Mouse (Mus musculus): ENCODE data around the gene Cdh22. TPM values are rescaled to one million over a fixed set of nuclear protein-coding genes. Genes with fewer than 3 reads are reported as not detected.

The Cdh22 gene
- polyA plus RNA-seq, 1 experiment from 2014 or later: 3.4 TPM

DNA sequence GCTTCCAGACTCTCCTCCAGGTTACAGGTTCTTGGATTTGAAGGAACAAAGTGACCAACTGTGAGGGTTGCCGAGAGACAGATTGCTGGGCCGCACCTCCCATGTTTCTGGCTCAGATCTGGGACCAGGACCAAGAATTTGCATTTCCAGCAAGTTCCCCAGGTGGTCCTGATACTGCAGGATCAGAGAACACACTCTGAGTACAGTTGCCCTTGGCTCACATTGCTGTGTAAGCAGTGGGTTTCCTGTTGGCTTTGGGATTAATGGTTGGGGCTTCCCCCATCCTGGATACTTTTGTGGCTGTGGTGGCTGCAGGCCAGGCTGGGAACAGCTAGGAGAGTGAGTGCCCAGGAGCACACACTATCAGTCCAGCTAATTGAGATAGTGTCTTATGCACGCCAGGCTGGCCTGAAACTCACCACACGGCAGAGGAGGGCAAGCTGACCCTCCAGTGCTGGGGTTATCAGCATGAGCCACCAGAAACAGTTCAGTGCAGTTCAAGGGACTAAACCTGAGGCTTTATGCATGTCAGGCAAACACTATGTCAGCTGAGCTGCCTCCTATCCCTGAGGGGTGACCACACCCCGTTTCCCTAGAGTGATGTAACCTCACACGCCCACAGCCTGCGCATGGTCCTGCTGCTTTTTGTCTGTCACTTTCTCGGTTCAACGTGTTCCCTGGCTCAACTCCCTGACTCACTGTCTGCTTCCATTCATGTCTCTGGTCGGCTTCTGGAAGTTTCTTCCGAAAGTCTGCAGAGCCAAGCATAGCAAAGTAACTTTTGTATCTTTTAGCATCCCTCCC, 160.4 kb downstream of the Cdh22 start:
- H3K27me3 ChIP-seq (ENCODE audit: control insufficient read depth, insufficient read depth, low read length): peaks cover 51% of the 10 kb centered on the region

DNA sequence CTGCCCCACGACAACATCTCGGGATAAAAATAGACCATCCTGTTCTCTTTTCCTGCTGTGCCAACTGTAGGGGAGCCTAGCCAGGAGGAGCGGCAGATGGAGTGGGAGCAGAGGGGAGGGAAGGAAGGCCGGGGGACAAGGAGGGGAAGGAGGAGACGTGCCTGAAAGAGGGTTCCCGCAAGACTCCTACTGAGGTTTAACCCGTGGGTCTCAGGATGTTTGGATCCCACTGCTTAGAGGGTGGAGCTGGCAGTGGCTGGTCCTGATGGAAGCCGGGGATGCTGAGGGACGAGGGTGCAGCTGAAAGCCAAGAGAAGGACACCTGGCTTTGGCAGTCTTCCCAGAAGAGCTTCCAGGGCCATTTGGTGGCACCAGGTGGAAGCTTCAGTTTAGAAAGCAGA, 161.3 kb downstream of the Cdh22 start:
- no peak overlapping the region; the same call in 1 of the 2 replicates for H3K9ac ChIP-seq (ENCODE audit: low read length)
- no peaks in the 10 kb centered on the region for H3K36me3 ChIP-seq (ENCODE audit: control insufficient read depth, insufficient read depth, low read length)
- peaks cover 12% of the 10 kb centered on the region for H3K4me1 ChIP-seq (ENCODE audit: control insufficient read depth, insufficient read depth, low read length)
- no peak overlapping the region for H3K4me2 ChIP-seq (ENCODE audit: low read depth)
- no peak for DNase-seq (ENCODE audit: low spot score)
- no peak for ATAC-seq (ENCODE audit: insufficient read depth, low FRiP score, low TSS enrichment)
- H3K4me3 ChIP-seq (ENCODE audit: low read depth, low read length): no peak overlapping the region
- WGBS: 27% methylated on average over 9 of the region's 9 CpGs
- peaks cover 45% of the 10 kb centered on the region for H3K27me3 ChIP-seq (ENCODE audit: control insufficient read depth, insufficient read depth, low read length)
- no peak overlapping the region for H3K27ac ChIP-seq (ENCODE audit: low read depth, low read length)
- H3K9me3 ChIP-seq (ENCODE audit: control insufficient read depth, low read length): no peaks in the 10 kb centered on the region

More for the DNA sequence above, 160.4 kb downstream of the Cdh22 start:
- H3K4me2 ChIP-seq (ENCODE audit: low read depth): no peak overlapping the region
- WGBS: 51% methylated on average over 11 of the region's 11 CpGs
- no peak overlapping the region for H3K4me3 ChIP-seq (ENCODE audit: low read depth, low read length)
- H3K27ac ChIP-seq (ENCODE audit: low read depth, low read length): no peak overlapping the region
- peaks cover 16% of the 10 kb centered on the region for H3K4me1 ChIP-seq (ENCODE audit: control insufficient read depth, insufficient read depth, low read length)
- no peak overlapping the region for H3K9ac ChIP-seq (ENCODE audit: low read length)
- no peak for DNase-seq (ENCODE audit: low spot score)
- no peaks in the 10 kb centered on the region for H3K36me3 ChIP-seq (ENCODE audit: control insufficient read depth, insufficient read depth, low read length)
- no peak for ATAC-seq (ENCODE audit: insufficient read depth, low FRiP score, low TSS enrichment)
- H3K9me3 ChIP-seq (ENCODE audit: control insufficient read depth, low read length): no peaks in the 10 kb centered on the region

DNA sequence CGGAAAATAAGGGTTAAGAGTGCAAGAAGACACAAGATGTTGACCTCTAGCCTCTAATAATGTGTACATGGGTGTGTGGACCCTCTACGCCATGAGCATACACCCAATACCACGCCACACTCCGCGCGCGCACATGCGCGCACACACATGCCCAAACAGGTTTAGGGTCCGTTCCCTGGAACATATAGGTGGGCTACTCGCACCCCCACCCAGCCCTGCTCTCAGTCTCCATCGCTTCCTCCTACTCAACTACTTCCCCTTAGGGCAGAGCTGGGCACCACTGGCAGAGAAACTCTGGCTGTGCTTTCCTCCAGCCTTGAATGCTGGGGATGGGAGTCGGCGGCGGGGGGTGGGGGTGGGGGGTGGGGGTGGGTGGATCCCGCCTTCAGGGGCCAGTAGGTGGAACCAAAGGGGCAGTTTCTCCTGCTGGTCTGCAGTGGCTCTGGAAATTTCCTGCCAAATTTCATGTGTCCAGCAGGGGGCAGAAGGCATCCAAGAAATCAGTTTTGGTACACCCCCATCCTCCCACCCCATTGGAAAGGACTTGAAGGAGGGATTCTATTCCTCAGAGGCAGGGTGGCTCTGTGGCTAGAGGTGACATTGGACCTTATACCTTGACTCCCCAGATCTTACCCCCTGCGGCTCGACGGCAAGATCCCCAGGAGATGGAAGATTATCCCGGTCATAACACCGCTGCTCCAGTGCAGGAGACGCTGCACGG, 164.4 kb downstream of the Cdh22 start:
- H3K4me3 ChIP-seq (ENCODE audit: low read depth, low read length): no peak overlapping the region
- H3K4me1 ChIP-seq (ENCODE audit: control insufficient read depth, insufficient read depth, low read length): 0 out of 2 replicates have a peak, but pooled peaks cover 3% of the 10 kb centered on the region
- peaks cover 19% of the 10 kb centered on the region for H3K27me3 ChIP-seq (ENCODE audit: control insufficient read depth, insufficient read depth, low read length)
- H3K9me3 ChIP-seq (ENCODE audit: control insufficient read depth, low read length): no peaks in the 10 kb centered on the region
- no peaks in the 10 kb centered on the region for H3K36me3 ChIP-seq (ENCODE audit: control insufficient read depth, insufficient read depth, low read length)
- WGBS: 25% methylated on average over 23 of the region's 23 CpGs
- DNase-seq (ENCODE audit: low spot score) (peak; percentile 68), ATAC-seq (ENCODE audit: insufficient read depth, low FRiP score, low TSS enrichment) (peak; percentile 45)
- H3K9ac ChIP-seq (ENCODE audit: low read length): no peak overlapping the region
- H3K4me2 ChIP-seq (ENCODE audit: low read depth): peak overlapping the region; percentile 14; the same call in 1 of the 2 replicates
- H3K27ac ChIP-seq (ENCODE audit: low read depth, low read length): no peak overlapping the region

DNA sequence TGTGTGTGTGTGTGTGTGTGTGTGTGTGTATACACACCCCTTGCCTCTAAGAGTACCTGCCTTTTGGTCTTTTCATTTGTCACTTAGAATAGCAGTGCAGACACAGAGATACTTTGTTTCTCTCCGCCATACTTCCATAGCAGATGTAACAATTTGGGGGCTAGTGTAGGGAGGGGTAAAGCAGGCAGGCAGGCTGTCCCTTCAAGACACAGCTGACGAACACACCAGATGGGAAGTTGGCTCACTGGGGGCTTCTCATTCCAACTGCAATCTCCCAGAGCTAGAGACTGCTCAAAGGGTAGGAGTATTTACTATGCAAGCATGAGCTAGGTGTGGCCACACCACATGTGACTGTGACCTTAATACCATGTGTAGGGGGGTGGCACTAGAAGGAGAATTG, 165.8 kb downstream of the Cdh22 start:
- no peak for DNase-seq (ENCODE audit: low spot score)
- 78% methylated on average over 2 of the region's 2 CpGs for WGBS
- 0 out of 2 replicates have a peak, but pooled peaks cover 3% of the 10 kb centered on the region for H3K4me1 ChIP-seq (ENCODE audit: control insufficient read depth, insufficient read depth, low read length)

DNA sequence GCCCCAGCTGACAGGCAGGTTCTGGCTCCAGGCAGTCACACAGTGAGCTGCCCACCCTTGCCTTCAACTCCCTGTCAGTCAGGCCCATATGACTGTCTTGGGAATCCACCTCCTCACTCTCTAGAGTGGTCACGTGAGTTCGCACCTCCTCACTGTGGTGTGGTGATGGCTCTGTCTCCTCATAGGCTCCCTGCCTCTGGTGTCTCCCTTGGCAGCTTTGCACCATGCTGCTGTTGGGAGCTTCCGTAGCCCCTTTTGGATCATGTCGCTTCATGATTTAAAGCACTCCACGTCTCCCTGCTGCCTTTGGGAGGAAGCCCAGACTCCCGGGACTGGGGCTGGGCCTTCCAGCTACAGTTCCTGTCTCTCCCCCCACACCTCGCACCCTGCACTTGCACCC, 170.2 kb downstream of the Cdh22 start:
- WGBS: 48% methylated on average over 7 of the region's 7 CpGs
- H3K9ac ChIP-seq (ENCODE audit: low read length): no peak overlapping the region

More for the DNA sequence above, 165.8 kb downstream of the Cdh22 start:
- ATAC-seq (ENCODE audit: insufficient read depth, low FRiP score, low TSS enrichment): no peak
- H3K36me3 ChIP-seq (ENCODE audit: control insufficient read depth, insufficient read depth, low read length): no peaks in the 10 kb centered on the region
- no peaks in the 10 kb centered on the region for H3K9me3 ChIP-seq (ENCODE audit: control insufficient read depth, low read length)
- no peak overlapping the region for H3K4me3 ChIP-seq (ENCODE audit: low read depth, low read length)
- no peak overlapping the region for H3K9ac ChIP-seq (ENCODE audit: low read length)
- H3K27me3 ChIP-seq (ENCODE audit: control insufficient read depth, insufficient read depth, low read length): peaks cover 9% of the 10 kb centered on the region
- H3K4me2 ChIP-seq (ENCODE audit: low read depth): no peak overlapping the region
- no peak overlapping the region for H3K27ac ChIP-seq (ENCODE audit: low read depth, low read length)

DNA sequence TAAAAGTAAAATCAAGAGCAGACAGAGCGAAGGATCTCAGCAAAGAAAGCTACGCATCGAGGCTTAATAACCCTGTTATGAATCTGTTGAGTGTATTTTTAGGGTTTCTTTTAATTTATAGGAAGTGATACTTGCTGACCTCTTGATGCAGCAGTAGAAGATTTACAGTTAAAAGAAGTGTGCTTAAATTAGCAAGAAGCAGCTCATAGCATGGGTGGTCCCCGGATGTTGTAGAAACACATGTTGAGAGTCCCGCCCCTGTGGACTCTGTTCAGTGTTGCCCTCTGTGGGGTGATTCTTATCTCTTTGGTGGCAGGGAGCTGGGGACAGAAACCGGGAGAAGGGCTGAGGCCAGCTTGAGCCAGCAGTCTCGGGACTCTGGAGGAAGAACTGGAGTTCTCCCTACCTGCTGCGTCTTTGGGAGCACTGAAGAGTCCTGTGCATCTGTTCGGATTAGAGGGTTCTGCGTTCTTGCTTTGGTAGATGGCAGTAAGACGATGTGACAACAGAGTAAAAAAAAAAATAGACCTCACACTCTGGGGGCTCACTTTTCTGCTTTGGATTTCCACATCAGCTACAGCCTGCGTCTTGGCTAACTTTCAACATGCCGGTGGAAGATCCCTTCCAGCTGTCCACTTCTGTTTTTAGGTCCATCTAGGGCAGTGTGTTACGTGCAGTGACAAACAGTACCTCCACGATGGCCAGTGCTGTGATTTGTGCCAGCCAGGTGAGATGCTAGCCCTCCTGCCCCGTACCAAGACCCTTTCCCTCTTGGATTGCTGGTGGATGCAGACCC, 172.8 kb downstream of the Cdh22 start:
- Histone ChIP-seq H3K27me3 (ENCODE audit: control insufficient read depth, insufficient read depth, low read length) (no peaks in the 10 kb centered on the region), H3K36me3 (ENCODE audit: control insufficient read depth, insufficient read depth, low read length) (no peaks in the 10 kb centered on the region), H3K9ac (ENCODE audit: low read length) (no peak overlapping the region), H3K9me3 (ENCODE audit: control insufficient read depth, low read length) (no peaks in the 10 kb centered on the region), H3K27ac (ENCODE audit: low read depth, low read length) (no peak overlapping the region), H3K4me1 (ENCODE audit: control insufficient read depth, insufficient read depth, low read length) (no peaks in the 10 kb centered on the region), H3K4me2 (ENCODE audit: low read depth) (no peak overlapping the region), H3K4me3 (ENCODE audit: low read depth, low read length) (no peak overlapping the region)
- WGBS: 87% methylated on average over 16 of the region's 16 CpGs
- ATAC-seq (ENCODE audit: insufficient read depth, low FRiP score, low TSS enrichment): no peak
- no peak for DNase-seq (ENCODE audit: low spot score)

More for the DNA sequence above, 170.2 kb downstream of the Cdh22 start:
- Histone ChIP-seq H3K4me3 (ENCODE audit: low read depth, low read length) (no peak overlapping the region), H3K4me1 (ENCODE audit: control insufficient read depth, insufficient read depth, low read length) (no peaks in the 10 kb centered on the region), H3K4me2 (ENCODE audit: low read depth) (no peak overlapping the region), H3K27me3 (ENCODE audit: control insufficient read depth, insufficient read depth, low read length) (no peaks in the 10 kb centered on the region), H3K36me3 (ENCODE audit: control insufficient read depth, insufficient read depth, low read length) (no peaks in the 10 kb centered on the region), H3K9me3 (ENCODE audit: control insufficient read depth, low read length) (no peaks in the 10 kb centered on the region), H3K27ac (ENCODE audit: low read depth, low read length) (no peak overlapping the region)
- no peak for ATAC-seq (ENCODE audit: insufficient read depth, low FRiP score, low TSS enrichment)
- no peak for DNase-seq (ENCODE audit: low spot score)

Other genes with a start within 250 kb of the Cdh22 start
- 86.1 and 89.4 TPM in 2 replicates for gene Ncoa5, start 200.0 kb downstream of the Cdh22 start, polyA plus RNA-seq (2014; fragmentation: Nextera tagmentation; extraction: Ambion mirVana)
- 8.5 and 8.9 TPM in 2 replicates for gene Cd40, start 179.2 kb downstream of the Cdh22 start, polyA plus RNA-seq (2014; fragmentation: Nextera tagmentation; extraction: Ambion mirVana)
- not detected in 2 replicates for gene 1700025C18Rik, start 144.1 kb downstream of the Cdh22 start, polyA plus RNA-seq (2014; fragmentation: Nextera tagmentation; extraction: Ambion mirVana)
- 47.3 and 48.2 TPM in 2 replicates for gene Slc35c2, start 53.0 kb upstream of the Cdh22 start, polyA plus RNA-seq (2014; fragmentation: Nextera tagmentation; extraction: Ambion mirVana)
- 89.0 and 97.7 TPM in 2 replicates for gene Elmo2, start 91.6 kb upstream of the Cdh22 start, polyA plus RNA-seq (2014; fragmentation: Nextera tagmentation; extraction: Ambion mirVana)
- gene Zfp663, start 133.9 kb upstream of the Cdh22 start, polyA plus RNA-seq (2014; fragmentation: Nextera tagmentation; extraction: Ambion mirVana): 5.1 and 6.1 TPM in 2 replicates
- 22.2 and 23.0 TPM in 2 replicates for gene Zfp334, start 153.4 kb upstream of the Cdh22 start, polyA plus RNA-seq (2014; fragmentation: Nextera tagmentation; extraction: Ambion mirVana)
- not detected in 2 replicates for gene Ocstamp, start 165.6 kb upstream of the Cdh22 start, polyA plus RNA-seq (2014; fragmentation: Nextera tagmentation; extraction: Ambion mirVana)
- gene Slc13a3, start 238.4 kb upstream of the Cdh22 start, polyA plus RNA-seq (2014; fragmentation: Nextera tagmentation; extraction: Ambion mirVana): 0.23 and 0.24 TPM in 2 replicates

All from neural tube, embryonic 11.5 days (tissue).